Mouse (Mus musculus) natural killer cell, adult 2 months (primary cell): ENCODE measurements at regions not wholly inside any gene's neighbourhood (a gene's known extent, or its start where the extent isn't known, plus 50 kb on each side); places are given as distances from the start of the nearest gene placed in this dataset.

Source experiments
- DNase-seq, 2 experiments: peaks; one replicate each; pipeline ENCODE4 v3.0.0; 2022; ENCODE audit warnings: low spot score in 2 of 2

DNA sequence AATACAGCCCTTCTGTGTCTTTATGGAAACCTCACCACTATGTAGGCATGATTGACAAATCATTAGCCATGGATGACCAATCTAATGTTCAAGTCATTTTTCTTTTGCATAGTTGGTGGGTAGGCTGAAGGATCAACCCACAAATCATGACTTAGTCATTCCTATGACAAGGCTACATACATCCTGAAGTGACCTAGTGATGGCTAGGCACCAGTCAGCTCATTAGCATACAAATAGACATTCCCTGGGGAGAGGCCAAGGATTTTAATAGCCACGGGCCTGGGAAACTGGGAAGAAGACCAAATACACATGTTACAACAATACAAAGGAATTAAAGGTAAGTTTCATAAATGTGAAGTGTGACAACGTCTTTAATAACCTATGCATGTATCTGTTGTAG is 231.1 kb upstream of the Arglu1 start:
- no peak for DNase-seq

DNA sequence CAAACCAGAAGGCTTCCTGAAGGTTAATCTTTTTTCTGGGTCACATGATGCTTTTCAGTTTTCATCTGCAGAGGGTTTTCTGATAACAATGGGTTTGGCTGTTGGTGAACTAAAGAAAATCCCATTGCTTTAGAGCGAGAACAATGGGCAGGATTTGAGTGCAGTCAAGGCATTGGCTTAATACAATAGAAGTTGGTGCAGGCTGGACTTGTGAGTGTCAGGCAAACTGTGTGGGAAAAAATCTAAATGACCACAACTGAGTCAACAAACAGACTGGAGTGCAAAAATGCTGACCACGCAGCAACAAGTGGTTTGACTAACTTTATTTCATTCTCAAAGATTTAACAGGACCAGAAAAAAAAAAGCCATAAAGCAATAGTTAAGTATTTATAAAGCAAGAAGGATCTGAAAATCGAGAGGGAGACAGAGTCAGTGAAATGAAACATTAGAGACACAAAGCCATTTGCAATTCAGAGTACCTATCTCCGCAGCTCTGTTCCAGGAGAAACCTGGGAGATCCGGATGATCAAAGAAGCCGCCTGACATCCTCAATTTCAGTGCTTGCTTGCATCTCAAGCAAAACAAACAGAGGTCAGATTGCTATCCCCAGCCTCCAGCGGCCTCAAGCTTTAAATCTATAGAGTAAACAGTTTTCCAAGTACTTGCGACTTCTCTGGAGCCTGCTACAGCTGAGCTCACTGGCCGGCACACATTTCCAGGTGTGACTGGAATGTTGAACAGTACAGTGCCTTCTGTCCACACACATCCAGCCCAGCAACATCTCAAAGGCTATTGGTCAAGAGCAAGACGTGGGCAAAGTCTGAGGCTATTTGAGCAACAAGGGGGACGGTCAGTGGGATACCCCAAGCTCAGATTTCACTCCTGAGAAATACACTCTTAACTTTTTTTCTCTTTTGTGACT is 229.5 kb upstream of the Arglu1 start:
- DNase-seq: no peak

- DNase-seq: no peak
These were observed 228.7 kb upstream of the Arglu1 start for GRCm38 (mm10) chr8:8919040-8919439.

DNA sequence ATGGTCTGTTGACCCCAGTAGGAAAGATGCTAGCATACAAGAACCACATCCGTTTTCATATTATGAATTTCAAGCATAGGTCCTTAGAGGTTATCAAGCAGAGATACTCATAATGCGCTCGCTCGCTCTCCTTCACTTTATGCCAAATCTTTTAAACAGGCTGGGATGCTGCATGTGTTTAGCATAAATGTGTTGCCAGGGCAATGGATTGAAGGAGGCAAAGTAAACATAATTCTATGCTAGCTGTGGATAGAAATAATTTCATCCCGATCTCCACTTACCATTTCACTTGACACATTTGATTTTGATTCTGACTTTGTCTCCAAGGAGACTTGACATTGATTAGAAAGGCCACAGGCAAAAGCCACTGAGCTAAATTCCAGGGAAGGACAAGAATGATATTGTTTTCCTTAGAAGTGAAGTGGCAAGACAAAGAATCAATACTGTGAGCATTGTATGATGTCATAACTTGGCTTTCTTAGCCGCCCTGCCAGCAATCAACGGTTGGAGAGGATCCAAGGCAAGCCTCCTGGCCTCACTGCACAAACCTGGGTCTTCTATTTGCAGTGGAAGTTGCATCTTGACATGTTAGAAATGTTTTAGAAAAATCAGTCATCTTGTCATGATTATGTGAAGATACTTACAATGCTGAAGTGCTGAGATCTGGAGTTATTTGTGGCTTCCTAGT is 217.3 kb upstream of the Arglu1 start:
- DNase-seq: no peak

- DNase-seq: no peak
These were observed 202.7 kb upstream of the Arglu1 start for GRCm38 (mm10) chr8:8892996-8893395.

- DNase-seq: no peak
These were observed 187.0 kb upstream of the Arglu1 start for GRCm38 (mm10) chr8:8877286-8877685.

- DNase-seq: no peak
These were observed 186.6 kb upstream of the Arglu1 start for GRCm38 (mm10) chr8:8876879-8877278.

DNA sequence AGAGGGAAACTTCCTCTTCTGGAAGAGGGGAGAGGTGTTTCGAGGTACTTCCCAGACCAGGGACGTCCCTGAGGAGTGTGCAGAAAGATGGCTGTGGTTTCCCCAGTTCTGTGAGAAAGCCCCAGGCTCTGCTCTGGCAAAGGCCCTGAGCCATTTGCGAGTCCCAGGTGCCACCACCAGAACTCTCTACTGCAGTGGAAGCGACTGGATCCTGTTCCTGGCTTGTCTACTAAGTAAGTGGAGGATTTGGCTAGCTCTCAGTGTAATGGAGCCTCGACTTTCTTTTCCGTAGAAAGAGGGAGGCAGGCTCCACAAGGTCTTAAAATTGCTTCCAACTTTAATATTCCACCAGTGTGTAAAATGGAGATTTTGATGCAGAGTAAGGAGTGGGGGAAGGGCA is 186.1 kb upstream of the Arglu1 start:
- DNase-seq: no peak

DNA sequence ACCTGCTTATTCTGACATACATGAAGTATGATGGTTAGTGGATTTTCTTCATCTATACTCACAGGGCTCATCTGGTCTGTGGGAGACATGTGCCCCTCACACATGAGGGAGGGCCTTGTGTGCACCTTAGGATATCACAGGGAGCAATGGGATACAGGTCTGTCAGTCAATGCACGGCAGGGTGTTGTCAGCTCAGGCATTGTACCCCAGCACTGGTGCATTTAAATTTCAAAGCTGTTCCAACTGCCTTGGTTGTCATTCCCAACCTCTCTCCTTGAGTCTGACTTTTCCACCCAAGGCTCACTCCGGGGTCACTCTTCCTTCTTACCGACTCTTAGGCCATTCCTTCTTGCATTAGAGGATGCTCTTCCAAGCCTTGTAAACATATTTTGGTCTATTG is 181.6 kb upstream of the Arglu1 start:
- DNase-seq: no peak

DNA sequence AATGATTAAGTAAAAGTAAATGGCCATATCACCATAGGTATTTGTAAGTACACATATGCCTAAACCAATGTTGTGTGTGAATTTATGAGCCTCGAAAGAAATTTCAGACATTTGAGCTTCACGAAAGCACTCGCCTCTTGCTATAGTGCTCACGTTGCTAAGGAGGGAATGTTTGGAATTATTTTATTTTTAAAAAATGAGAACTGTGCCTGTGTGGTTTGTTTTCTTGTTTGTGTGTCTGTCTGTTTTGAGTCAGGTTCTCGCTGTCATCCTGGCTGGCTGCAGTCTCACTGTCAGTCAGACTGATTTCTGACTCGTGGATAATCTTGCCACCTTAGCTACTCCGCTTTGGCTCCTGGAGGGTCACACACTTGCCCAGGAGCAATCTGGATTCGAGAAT is 180.7 kb upstream of the Arglu1 start:
- DNase-seq: no peak

DNA sequence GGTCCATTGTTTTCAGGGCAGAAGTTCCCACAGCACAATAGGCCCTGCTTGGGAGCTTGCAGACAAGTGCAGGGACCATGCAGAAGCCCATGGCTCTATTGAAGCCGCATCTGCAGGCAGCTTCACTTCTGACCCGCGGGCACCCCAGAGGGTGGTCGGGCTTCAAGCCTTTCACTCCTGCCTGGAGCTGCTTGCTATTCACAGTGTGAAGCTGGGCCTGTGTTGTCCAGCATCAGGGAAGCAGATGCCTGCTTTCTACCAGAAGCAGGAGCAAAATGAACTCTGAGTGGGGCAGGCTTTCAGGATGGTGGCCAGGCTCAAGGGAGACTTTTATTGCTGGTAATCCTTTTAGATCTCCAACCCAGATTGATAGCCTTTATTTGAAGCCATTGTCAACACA is 180.2 kb upstream of the Arglu1 start:
- DNase-seq: no peak

DNA sequence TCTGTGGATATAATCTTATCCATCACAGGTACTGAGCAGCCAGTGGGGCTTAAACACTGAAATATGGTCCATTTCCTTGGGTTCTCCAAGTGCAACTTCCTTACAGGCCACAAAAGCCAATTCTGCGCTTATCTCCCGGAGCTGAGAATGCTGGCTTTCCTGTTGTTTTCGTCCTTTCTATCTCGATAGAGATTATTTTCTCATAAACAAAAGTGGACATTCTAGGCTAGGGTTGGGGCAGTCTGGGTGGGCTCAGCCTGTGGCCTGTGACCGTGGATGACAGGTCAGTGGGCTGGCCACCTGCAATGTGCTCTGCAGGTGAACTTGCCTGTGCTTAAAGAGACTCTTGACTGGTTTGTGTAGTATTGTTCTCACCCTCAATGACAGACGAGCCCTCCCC is 179.0 kb upstream of the Arglu1 start:
- no peak for DNase-seq

GRCm38 (mm10) chr8:8867924-8868323 is 177.6 kb upstream of the Arglu1 start:
- no peak for DNase-seq

DNA sequence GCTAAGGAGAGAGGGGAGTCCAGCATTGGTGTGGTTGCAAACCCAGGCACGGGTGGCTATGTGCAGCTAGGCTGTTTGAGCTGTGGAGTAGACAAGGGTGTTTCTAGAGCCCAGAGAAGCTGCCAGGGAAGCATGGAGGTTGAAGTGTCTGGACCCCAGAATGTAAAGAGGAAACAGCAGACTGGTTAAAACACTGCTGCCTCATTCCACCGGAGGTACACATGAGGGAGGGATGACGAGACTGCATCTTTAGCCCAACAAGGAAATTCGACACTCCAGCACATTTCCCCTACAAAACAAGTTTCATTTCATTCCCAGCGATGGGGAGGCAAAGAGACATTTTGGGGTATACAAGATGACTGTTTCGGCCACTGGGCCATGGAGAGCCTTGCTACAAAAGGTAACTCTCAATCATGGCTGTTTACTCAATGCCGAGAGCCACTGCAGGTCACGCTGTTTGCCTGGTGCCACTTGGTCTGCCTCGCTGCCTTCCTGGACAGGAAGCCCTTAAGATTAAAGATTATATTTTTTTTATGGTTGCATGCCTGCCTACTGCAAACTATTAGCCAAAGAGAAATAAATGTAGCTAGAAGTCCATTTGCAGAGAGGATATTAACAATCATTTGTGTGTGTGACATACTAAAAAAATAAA is 176.9 kb upstream of the Arglu1 start:
- no peak for DNase-seq

- no peak for DNase-seq
These were observed 172.4 kb upstream of the Arglu1 start for GRCm38 (mm10) chr8:8862767-8863166.

DNA sequence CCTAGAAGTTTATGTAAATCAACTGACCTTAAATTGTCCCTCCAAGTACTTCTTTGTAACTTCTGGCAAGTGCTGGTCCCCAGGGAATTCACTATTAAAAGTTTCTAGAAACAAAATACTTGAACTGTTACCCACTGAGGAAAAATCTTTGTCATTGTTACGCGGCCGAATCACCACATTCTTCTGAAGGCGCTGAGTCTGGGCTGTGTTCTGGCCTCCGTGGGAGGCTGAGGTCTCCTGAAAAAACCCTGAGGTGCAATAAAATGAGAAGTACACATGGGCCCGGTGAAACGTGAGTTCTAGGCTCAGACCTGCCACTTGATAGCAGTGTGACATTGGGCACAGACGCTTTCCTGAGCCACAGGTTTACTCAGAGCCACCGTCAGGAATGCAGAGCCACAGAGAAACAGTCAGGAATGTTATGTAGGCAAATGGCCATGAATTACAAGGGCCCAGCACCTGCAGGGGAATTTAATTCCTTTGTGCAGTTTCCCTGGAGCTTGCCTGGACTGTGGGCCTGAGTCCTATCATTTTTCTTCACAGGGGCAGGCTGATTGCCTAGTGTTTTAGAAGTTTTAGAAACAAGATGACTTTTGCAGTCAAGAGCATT is 171.1 kb upstream of the Arglu1 start:
- no peak for DNase-seq

DNA sequence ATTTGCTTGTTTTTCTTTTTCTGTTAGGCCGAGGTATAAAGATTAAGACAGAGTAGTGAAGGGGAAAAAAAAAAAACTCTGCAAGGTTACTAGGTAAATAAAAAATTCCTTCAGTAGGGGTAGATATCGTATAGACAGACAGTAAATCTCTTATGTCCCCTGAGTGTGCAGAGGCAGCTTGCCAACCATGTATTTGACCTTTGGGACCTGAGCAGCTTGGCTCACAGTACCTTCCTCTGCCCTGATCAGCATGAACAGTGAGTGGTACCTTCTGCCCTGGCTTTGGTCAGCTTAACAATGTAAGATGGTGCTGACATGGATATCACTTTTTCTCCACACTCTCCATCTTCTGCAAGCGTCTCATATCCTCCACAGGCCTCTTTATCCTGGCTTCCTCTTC is 168.3 kb upstream of the Arglu1 start:
- no peak for DNase-seq

DNA sequence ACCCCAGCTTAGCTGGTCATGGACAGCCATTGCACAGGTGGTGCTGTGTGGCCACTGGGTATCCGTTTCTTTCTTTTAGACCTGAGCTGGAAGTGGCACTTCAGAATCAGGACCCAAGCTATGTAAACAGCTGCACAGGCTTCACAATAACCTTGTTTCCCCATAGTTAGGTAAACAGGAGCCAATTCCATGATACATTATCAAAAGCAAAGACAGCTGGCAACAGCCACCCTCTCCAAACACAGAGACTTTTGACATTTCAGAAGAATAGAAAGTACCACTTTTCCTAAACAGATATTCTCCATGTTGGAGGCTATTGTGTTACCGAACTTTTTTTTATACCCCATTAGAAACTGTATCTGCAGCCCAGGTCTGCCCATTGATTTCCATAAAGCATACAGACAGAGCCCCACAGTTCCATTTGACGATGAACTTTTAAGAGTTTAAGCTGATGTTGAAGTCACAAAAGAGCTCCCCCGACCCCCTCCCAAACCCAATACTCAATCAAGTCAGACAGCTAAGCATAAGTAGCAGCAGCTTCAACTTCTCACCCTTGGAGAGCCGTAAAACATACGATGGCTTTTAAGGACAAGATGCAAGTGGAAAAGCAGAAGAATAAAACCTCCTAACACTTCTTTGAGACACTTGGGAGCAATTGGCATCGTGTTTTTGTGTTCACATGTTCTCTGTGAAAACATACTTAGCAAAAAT is 162.5 kb upstream of the Arglu1 start:
- DNase-seq: no peak

DNA sequence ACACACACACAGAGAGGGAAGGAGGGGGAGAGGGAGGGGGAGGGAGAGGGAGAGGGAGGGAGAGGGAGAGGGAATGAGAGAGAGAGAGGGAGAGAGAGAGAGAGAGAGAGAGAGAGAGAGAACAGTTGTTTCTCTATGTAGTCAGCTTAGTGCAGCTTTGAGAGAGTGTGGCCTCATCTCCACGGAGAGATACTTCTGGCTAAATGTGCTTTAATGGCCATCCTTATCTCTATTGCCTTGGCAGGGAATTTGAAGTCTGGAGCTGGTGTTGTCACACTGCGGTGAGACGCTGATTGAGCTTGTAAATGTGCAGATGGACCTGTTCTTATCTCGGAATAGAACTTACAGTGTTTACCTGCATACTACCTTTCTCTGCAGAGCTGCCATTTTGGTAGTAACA is 160.9 kb upstream of the Arglu1 start:
- DNase-seq: no peak

DNA sequence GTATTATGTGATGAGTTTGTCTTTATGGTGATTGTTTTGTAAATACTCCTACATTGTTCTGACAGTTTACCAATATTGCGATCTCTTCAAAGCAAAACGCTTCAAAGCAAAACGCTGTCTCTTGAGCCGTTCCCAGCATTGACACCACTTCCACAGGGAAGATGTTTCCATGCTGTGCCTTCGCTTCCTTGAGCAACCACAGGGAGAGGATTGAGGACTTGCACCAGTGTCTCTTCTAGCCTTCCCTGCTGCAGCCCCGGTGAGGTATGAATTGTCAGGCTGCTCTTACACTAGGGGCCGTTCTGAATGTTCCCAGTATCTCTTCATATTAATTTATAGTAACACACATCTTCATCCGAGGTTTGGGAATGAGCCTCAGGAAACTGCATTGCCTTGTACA is 160.4 kb upstream of the Arglu1 start:
- no peak for DNase-seq

DNA sequence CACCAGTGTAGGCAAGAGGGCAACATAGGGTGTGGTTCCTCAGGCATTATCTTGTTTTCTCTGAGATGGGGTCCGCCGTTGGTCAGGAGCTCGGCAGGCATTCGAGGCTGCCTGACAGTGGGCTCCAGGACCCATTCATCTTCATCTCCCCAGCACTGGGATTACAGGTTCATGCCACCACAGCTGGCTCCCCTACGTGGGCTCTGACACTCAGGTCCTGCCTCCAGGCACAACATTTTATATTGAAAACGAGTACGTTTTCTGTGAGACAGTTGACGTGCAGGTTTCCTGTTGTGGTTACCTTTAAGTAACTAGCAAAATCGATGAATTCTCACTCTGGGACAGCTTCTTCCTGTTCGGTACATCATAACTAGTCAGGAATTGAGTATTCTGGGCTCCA is 157.3 kb upstream of the Arglu1 start:
- no peak for DNase-seq

DNA sequence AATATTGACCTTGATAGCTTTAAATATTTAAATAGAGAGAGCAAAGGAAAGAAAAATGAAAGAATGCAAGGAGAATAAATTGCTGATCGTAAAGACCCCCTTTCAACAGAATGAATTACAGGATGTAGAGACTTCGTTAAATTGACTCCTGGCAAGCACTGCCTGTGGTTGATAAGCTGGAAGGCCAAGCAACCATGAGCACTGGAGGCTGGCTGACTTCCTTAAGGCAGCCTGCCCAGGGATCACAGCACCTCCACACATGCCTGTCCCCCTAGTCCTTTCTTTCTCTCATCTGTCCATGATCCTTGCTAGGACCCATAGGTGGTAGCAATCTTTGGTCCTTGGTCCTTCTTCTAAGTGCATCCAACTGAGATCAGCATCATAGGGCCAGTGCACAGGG is 152.0 kb upstream of the Arglu1 start:
- no peak for DNase-seq
